Mouse (Mus musculus) lung, postnatal 4 days (tissue): ENCODE results near the gene Ajuba.
A peak's percentile ranks its signal among the peaks of the same experiment; 100 is the strongest.

Source experiments
- DNase-seq, 2 experiments: peaks; one replicate each; pipeline ENCODE4 v3.0.0; 2021

Ajuba gene

DNA sequence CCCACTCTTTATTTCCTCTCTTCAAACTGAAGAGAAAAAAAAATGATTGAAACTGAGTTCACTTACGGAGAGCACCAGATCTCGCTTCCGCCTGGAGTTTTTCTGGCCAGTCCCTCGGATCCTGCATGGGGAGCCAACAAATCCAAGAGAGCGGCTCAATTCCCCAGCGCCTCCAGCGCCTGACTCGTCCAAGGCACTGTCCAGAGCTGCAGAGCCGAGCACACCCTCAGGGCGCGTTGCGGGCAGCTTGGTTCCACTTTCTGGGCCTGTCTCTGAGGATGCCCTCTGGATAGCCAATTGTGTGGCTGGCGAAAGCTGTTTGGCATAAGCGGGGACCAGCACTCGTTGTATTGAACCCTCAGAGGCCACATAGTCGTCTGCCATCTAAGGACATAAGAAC lies 13.7 kb upstream of the Ajuba start:
- no peak for DNase-seq

DNA sequence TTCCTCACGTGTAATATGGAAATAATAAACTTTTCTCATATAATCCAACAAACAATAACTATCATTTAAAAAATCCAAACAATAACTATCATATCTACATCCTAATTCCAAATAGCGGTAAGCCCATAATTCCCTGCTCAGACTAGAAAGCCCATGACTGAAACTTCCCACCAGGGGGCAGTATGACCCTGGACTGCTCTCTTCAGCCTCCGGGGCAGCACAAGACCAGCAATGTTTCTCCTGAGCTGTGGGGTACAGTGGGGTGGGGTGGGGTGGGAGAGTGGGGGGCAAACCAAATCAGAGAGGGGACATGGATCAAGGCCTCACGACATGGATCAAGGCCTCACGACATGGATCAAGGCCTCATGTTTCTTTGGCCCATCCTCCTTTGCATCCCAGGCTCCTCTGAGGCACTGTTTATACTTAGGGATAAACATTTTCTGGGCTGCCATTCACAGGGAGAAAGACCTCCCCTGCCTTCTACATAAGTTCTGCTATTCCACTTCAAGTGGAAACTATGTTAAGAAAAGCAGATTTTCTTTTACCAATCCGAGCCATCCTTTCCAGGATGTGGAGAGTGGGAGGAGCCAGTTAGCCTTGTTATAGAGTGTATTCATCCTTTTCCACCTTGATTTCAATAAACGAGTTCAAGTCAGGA lies 6.5 kb upstream of the Ajuba start:
- peak; percentile 65 to 82 for DNase-seq

DNA sequence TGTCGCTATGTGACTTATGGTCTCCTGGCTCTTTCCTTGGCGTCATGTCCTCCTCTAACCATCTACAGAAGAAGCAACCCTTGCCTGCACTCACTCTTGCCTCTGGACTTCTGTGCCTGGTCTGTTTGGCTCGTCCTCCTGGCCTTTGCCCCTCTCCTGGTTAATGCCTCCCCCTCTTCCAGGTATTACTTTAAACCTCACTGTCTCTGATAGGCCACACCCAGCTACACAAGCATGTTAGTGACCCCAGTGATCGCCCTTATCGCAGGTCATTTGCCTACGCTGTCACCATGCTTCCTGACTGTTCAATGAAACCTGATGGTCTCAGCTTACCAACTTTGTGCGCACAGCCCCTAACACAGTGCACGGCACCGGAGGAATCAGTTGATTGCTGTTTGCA lies 5.2 kb upstream of the Ajuba start:
- no peak for DNase-seq

GRCm38 (mm10) chr14:54579638-54580037 lies 2.3 kb upstream of the Ajuba start:
- DNase-seq: peak in 1 of 2 experiments; percentile 53

- peak in 1 of 2 experiments; percentile 66 for DNase-seq
Measured at GRCm38 (mm10) chr14:54578063-54578462, 705 bp upstream of the Ajuba start.

DNA sequence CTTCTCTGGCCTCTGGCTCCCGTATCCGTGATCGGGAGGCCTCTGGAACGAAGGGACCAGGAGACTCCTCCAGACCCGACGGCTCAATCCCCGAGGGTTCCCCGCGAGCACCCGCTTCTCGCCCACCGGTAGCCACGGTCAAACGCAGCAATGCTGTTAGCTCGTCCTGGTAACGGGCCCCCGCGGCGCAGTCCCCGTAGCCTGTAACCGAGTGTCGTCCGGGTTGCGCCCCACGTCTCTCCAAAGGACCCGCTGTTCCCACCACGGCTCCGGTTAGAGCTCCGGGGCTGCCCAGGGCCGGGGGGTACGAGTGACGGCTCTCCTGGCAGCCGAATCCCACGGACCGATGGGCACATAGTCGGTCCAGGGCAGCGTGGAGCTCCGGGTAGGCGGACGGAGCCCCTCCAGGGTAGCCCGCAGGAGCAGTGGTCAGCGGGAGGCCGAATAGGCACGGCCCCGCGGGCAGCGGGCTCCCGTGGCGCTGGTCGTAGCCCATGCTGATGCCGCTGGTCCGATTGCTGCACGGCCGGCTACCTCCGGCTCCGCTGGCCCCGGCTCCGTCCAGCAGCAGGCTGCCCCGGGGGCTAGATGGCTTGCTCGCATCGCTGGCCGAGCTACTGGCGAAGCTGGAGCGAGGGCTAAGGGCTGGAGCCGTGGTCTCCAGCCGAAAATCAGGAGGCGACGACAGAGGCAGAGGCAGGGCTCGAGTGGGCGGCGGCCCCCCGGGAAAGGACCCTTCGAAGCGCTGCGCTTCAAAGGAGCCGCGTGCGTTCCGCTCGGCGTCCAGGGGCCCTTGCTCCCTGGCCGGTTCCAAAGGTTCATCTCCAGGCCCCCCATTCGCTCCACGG lies 893 bp downstream of the Ajuba start:
- peak; percentile 52 to 60 for DNase-seq

- peak; percentile 88 to 94 for DNase-seq
Measured at GRCm38 (mm10) chr14:54575631-54576030, 1.7 kb downstream of the Ajuba start.

GRCm38 (mm10) chr14:54575031-54575430 lies 2.3 kb downstream of the Ajuba start:
- no peak for DNase-seq

- peak; percentile 40 to 64 for DNase-seq
Measured at GRCm38 (mm10) chr14:54574253-54574652, 3.1 kb downstream of the Ajuba start.

DNA sequence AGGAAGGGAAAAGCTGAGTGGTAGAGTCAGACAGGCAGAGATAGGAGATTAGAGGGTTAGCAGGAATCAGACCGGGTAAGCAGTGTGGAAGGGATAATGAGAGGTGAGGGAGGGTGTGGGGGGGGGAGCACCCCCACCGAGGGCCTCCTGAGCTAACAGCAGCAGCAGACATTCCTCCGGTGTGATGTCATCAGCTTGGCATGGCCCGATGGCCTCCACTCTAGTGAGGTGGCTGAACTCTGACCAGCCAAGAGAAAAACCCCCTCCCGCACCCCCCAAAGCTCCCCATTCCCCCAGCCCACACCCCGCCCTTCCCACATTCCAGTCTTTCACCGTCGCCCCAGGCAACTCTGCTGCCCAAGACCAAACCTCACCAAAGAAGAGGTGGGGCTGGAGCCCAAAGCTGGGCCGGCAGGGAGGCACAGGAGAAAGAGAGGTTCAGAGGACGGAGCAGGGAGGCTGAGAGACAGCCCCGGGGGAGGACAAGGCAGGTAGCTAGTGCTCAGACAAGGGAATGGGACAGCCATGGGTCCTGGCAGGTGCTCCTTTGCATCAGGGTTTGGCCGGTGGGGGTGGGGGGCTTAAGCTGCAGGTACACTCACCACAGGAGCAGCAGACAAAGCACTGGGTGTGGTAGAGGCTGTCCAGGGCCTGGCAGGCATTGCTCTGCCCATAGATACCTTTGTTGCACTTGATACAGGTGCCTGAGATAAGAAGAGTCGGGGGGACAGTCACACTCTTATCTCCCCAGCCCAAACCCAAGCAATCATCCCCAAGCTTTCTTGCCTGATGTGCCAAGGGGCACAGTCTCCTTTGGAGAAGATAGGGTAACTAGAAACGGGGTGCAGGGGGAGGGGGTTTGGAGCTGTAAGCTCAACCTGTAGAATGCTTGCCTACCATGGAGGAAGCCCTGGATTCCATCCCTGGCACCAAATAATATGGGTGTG lies 4.3 kb downstream of the Ajuba start:
- peak; percentile 76 to 88 for DNase-seq

DNA sequence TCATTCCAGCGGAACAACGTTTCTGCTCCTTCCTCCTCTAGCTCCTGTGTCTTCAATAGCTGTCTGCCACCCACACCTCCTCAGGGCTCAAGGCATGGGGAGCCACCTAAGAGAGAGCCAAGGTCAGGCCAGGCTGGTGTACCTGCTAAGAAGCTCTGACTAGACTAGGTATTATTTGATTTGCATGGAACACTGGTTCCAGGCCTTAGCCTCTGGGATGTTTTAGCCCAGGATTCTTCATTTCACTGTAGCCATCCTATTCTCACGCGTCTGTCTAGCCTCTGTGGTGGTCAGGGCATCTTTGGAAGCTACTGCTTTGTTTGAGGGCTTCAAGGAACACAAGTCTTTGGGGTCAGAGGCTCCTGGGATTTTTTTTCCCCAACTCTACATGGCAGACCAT lies 5.2 kb downstream of the Ajuba start:
- no peak for DNase-seq

DNA sequence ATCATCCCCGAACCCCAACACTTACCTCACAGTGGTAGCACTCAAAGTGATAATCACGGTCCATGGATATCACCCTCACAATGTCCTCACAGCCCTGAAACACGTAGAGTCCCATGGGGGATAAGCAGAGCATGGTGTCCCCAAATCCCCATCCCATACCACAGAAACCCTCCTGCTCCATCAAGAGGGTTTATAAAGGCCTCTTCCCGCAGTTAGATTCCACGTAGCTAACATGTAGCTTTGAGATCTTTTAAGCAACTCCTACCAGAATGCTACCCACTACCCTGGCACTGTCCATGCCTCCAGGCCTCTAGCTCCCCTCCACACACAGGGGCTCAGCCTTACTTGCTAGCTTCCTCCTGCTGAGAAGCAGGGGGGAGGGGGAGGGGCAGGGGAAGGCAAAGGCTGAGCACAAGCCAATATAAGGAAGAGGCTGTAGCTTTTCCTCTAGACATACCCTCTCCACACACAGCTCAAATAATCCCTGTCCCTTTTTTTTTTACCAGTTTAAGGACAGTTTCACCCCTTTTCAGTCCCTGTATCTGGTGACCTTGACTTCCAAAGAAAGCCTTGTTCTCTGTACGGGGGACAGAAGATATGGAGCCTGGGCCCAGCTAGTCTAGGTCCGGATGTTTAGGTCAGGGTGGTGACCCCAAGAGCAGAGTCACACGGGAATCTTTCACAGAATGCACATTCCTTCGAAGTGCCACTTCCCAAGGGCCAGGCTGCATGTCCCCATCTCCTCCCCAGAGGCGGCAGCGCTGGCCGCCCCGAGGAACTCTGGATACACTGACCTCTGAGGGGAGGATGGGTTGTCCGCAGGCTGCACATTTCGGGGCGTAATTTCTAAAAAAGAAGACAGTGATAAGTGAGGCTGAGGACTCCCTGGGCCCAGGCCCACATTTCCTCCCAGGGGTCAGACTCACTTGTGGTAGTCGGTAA lies 7.6 kb downstream of the Ajuba start:
- peak in 1 of 2 experiments; percentile 67 for DNase-seq

GRCm38 (mm10) chr14:54568694-54569414 lies 8.5 kb downstream of the Ajuba start:
- peak; percentile 63 to 83 for DNase-seq

DNA sequence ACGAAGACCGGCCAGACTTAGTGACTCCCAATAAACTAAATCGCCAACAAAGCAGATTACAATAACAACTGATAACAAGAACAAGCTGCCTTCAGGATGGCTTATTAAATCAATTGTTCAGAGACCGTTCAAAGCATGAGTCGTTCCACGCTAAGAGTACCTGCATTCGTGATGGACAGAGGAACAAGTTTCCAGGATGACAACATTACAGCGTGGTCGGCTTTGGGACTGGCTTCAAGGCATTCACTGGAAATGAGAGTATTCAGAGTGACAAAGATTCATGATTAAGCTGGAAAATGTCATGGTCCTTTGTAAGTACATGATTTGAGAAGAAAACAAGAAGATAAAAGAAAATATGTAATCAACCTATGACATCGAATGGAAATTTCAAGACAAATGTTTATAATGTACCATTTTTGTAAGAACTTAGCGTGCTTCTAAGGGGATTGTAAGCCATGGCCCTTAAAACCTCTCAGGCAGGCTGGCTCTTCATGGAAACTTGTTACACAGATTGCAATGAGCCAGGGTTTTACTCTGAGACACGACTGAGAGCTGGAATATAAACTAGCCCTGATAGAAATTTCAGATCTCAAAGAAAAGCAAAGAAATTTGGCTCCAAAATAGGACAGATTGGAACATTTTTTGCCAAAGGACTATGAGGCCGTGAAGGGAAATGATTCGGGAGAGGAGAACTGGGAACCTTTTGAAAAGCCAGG lies 16.7 kb downstream of the Ajuba start:
- DNase-seq: no peak

DNA sequence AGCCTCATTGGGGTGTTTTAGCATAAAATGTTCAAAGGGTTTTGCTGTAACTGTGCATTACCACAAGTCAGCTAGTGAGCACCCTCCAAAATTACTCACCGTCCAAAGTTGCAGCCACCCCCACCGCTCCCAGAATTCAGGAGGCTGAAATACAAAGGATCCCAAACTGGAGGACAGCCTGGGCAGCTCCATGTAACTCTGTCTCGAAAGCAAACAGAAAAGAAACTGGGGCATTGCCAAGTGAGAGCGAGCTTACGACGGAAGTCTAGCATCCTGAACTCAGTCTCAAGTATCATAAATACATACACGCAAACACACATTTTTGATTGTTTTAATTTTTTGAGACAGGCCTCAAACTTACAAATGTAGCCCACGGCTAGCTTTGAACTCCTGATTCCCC lies 20.0 kb downstream of the Ajuba start:
- DNase-seq: no peak

GRCm38 (mm10) chr14:54553975-54554769 lies 23.2 kb downstream of the Ajuba start, which contains the start of gene Haus4:
Haus4 (minus strand) TSS chr14:54554616.
- DNase-seq: peak; percentile 89 to 93

DNA sequence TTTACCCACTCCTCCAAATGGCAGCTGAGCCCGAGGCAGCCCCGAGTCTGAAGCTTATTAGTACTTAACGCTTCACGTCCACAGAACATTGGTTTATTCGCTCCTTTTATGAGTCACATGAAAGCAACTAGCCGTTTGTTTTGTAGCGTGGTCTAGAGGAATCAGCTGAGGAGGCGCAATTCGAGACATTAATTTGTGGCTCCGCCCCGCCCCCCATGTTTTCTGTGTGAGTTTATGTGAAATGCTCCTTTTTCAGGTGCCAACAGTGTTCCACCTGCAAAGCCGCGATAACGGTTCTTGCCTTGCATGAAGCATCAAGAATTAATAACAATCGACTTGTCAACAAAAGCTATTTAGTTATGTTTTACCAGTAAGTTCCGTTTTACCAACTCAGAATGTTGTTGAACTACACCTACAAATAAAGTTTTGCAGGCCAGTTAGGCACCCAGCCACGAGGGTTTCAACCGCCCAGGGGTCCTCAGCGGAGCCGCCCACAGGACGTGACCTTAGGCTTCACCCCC lies 23.8 kb downstream of the Ajuba start:
- peak in 1 of 2 experiments; percentile 11 for DNase-seq

GRCm38 (mm10) chr14:54544703-54545102 lies 32.7 kb downstream of the Ajuba start:
- no peak for DNase-seq

DNA sequence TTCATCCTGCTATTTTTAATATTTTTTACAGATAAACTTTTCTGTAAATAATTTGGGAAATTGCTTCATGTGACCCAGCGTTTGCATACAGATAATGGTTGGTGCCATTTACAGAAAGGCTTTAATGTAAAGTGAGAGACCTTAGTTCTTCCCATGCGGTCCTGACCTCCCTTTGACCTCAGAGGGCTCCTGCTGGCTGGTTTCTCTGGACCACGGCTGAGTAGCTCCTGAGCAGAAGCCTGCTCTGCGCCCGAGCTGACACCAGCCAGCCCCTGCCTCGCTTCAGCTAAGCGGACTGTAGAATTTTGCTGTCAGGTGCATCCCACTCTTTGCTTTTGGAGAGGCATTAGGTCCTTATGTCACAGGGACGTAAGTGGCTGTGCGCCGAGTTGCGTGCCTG lies 36.6 kb downstream of the Ajuba start:
- DNase-seq: no peak
